Mouse (Mus musculus) small intestine, adult 2 months (tissue): ENCODE measurements around the gene Setx. TPM values are rescaled to one million over a fixed set of nuclear protein-coding genes. Genes with fewer than 3 reads are reported as not detected.

Source experiments
- H3K27ac ChIP-seq: fragments of 200-500 bp; 2 replicates; pipeline ENCODE4 v1.5.1; 2012; ENCODE audit warnings: low read depth, low read length, control low read depth, inconsistent platforms; ENCODE audit not compliant: insufficient read depth
- H3K27me3 ChIP-seq: fragments of 200-500 bp; 2 replicates; pipeline ENCODE4 v1.6.1; 2012; ENCODE audit warnings: mild to moderate bottlenecking, moderate library complexity, low read length, inconsistent platforms; ENCODE audit not compliant: control insufficient read depth, insufficient read depth
- H3K36me3 ChIP-seq: fragments of 200-500 bp; 2 replicates; pipeline ENCODE4 v1.6.1; 2012; ENCODE audit warnings: mild to moderate bottlenecking, low read length, control low read depth, inconsistent platforms; ENCODE audit not compliant: control insufficient read depth, insufficient read depth
- H3K4me1 ChIP-seq: fragments of 200-500 bp; 2 replicates; pipeline ENCODE4 v1.6.1; 2012; ENCODE audit warnings: low read length, inconsistent platforms, mixed read lengths; ENCODE audit not compliant: control insufficient read depth, insufficient read depth, insufficient read length
- H3K4me3 ChIP-seq: fragments of 200-500 bp; 2 replicates; pipeline ENCODE4 v1.5.1; 2012; ENCODE audit warnings: low read depth, mild to moderate bottlenecking, control low read depth, inconsistent platforms, low read length, moderate library complexity
- CTCF ChIP-seq: fragments of 200-500 bp; IDR thresholded peaks from 2 replicates; pipeline ENCODE4 v1.5.1; 2012; ENCODE audit warnings: low read depth, mild to moderate bottlenecking, control low read depth, inconsistent platforms, low read length, moderate library complexity, mixed read lengths; ENCODE audit not compliant: insufficient replicate concordance, insufficient read length; ENCODE audit errors: extremely low read depth
- POLR2A ChIP-seq: fragments of 200-500 bp; IDR thresholded peaks from 2 replicates; pipeline ENCODE4 v1.6.1; 2012; ENCODE audit warnings: low read depth, mild to moderate bottlenecking, control low read depth, inconsistent platforms, low read length, moderate library complexity
- WGBS: fragments of 180-500 bp; shearing (Covaris S2); methylation state at CpG from one replicate; pipeline ENCODE4 v1.1.7; 2018; 5-methylcytosine and 5-hydroxymethylcytosine counted together
- polyA plus RNA-seq: library from polyadenylated mRNA; depleted of rRNA; stranded (reverse); fragments of >200 nt; gene quantifications from 2 replicates; pipeline ENCODE4 v1.2.3, GENCODE M21; 2012

The Setx gene
- polyA plus RNA-seq, 1 experiment: 3.3 TPM

GRCm38 (mm10) chr2:29120969-29121368, 3.0 kb upstream of the Setx start:
- TF ChIP-seq CTCF (no peak), POLR2A (no peak)
- H3K4me1 ChIP-seq: no peaks in the 10 kb centered on the region; the same call in 1 of the 2 replicates
- H3K36me3 ChIP-seq: no peaks in the 10 kb centered on the region
- H3K4me3 ChIP-seq: no peak overlapping the region
- no peaks in the 10 kb centered on the region for H3K27me3 ChIP-seq
- H3K27ac ChIP-seq: no peak overlapping the region

- H3K27ac ChIP-seq: no peak overlapping the region
- WGBS: 74% methylated on average over 3 of the region's 3 CpGs
- H3K27me3 ChIP-seq: no peaks in the 10 kb centered on the region
These were observed 1.5 kb upstream of the Setx start for GRCm38 (mm10) chr2:29122446-29122845.

GRCm38 (mm10) chr2:29124571-29124935, 572 bp downstream of the Setx start:
- peak overlapping the region; percentile 86 for H3K4me3 ChIP-seq
- TF ChIP-seq POLR2A (peak; percentile 9; the same call in 1 of the 2 replicates), CTCF (no peak)
- H3K36me3 ChIP-seq: peaks cover 7% of the 10 kb centered on the region
- under 1% methylated on average over 24 of the region's 24 CpGs for WGBS
- peak overlapping the region; percentile 62 for H3K27ac ChIP-seq
- H3K27me3 ChIP-seq: no peaks in the 10 kb centered on the region
- H3K4me1 ChIP-seq: peaks cover 4% of the 10 kb centered on the region; the same call in 1 of the 2 replicates

More at GRCm38 (mm10) chr2:29122446-29122845, 1.5 kb upstream of the Setx start:
- TF ChIP-seq CTCF: no peak
- TF ChIP-seq POLR2A: no peak
- peaks cover 4% of the 10 kb centered on the region for H3K36me3 ChIP-seq
- H3K4me1 ChIP-seq: peaks cover 4% of the 10 kb centered on the region; the same call in 1 of the 2 replicates
- H3K4me3 ChIP-seq: no peak overlapping the region

- Histone ChIP-seq H3K36me3 (peaks cover 12% of the 10 kb centered on the region), H3K4me1 (peaks cover 4% of the 10 kb centered on the region; the same call in 1 of the 2 replicates), H3K4me3 (peak overlapping the region; percentile 86), H3K27ac (peak overlapping the region; percentile 69), H3K27me3 (no peaks in the 10 kb centered on the region)
- no peak for TF ChIP-seq CTCF
- peak; percentile 14; the same call in 1 of the 2 replicates for TF ChIP-seq POLR2A
- WGBS: under 1% methylated on average over 81 of the region's 81 CpGs
These were observed 1.1 kb downstream of the Setx start for GRCm38 (mm10) chr2:29124936-29125701.

- 90% methylated on average over 7 of the region's 7 CpGs for WGBS
- Histone ChIP-seq H3K36me3 (peaks cover 40% of the 10 kb centered on the region), H3K27ac (no peak overlapping the region), H3K4me3 (no peak overlapping the region), H3K4me1 (peaks cover 4% of the 10 kb centered on the region; the same call in 1 of the 2 replicates), H3K27me3 (no peaks in the 10 kb centered on the region)
- TF ChIP-seq CTCF (no peak), POLR2A (no peak)
These were observed 6.3 kb downstream of the Setx start for GRCm38 (mm10) chr2:29130118-29130899.

GRCm38 (mm10) chr2:29135161-29135560, 11.2 kb downstream of the Setx start:
- Histone ChIP-seq H3K27me3 (no peaks in the 10 kb centered on the region), H3K4me1 (no peaks in the 10 kb centered on the region), H3K36me3 (peaks cover 36% of the 10 kb centered on the region), H3K4me3 (no peak overlapping the region), H3K27ac (no peak overlapping the region)
- no peak for TF ChIP-seq POLR2A
- TF ChIP-seq CTCF: no peak

- Histone ChIP-seq H3K36me3 (peaks cover 68% of the 10 kb centered on the region), H3K27me3 (no peaks in the 10 kb centered on the region), H3K27ac (no peak overlapping the region), H3K4me1 (no peaks in the 10 kb centered on the region), H3K4me3 (no peak overlapping the region)
- TF ChIP-seq CTCF: no peak
- no peak for TF ChIP-seq POLR2A
- WGBS: 60% methylated on average over 2 of the region's 2 CpGs
These were observed 28.0 kb downstream of the Setx start for GRCm38 (mm10) chr2:29151941-29152340.
